Mouse (Mus musculus): Measurements from ENCODE around the gene Grwd1.

DNA sequence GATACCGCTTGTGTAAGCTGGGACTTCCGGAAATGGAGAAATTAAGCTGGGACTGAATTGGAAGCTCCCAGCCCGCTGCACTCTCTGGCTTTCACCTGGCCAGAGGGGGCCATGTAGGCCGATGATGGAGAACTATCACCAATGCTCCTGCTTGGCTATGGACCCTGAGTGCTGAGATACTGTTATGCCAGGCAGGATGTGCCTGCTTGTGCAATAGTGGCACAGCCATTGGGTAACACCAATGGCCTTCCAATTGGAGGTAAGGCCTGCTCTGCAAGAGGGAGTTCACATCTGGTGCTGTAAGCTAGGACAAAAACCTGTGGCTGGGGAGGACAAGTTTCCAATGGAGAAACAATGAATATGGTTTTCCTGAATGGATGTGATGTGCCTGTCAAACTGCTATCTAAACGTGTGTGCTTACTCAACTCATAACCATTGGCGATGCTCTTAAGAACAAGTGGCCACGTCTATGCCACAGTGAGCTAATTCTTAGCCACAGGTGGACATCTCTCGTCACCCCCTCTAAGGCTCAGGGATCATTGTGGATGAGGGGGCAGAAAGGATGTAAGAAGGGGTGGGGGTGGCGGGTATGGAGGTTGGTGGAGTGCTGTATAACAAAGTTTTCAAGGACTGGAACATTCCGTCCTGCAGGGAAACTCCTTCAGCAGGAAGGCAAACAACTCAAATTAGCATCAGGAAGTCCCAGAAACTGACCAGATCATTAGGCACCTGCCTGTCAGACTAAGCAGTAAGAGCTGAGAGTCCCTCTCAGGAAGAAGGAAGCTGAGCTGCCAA is 12.4 kb upstream of the Grwd1 start:
- no peak for TF ChIP-seq CTCF (IDR thresholded peaks at IDR 0.05; ENCODE audit: low read depth)
- TF ChIP-seq EP300 (IDR thresholded peaks at IDR 0.05; ENCODE audit: low read depth), result no peak
